Mouse (Mus musculus) 416B (cell line): ENCODE measurements around the gene Cryab.
A peak's percentile ranks its signal among the peaks of the same experiment; 100 is the strongest.

ENCODE experiments used
- DNase-seq: peaks from one replicate; pipeline ENCODE4 v3.0.0; 2011; ENCODE audit warnings: low read depth

Gene Cryab

GRCm38 (mm10) chr9:50751323-50751722 lies at the start of gene Cryab:
TSS of gene Cryab (plus strand) at chr9:50751325.
- no peak for DNase-seq

- DNase-seq: no peak
These were observed 46.2 kb upstream of the Cryab start for GRCm38 (mm10) chr9:50704907-50705306.

GRCm38 (mm10) chr9:50709108-50709507 lies 42.0 kb upstream of the Cryab start:
- DNase-seq: peak; percentile 51

GRCm38 (mm10) chr9:50711337-50711736 lies 39.8 kb upstream of the Cryab start:
- peak; percentile 52 for DNase-seq

- no peak for DNase-seq
These were observed 36.9 kb upstream of the Cryab start for GRCm38 (mm10) chr9:50714188-50714587.

GRCm38 (mm10) chr9:50718878-50719277 lies 32.2 kb upstream of the Cryab start:
- DNase-seq: no peak

- DNase-seq: no peak
These were observed 30.1 kb upstream of the Cryab start for GRCm38 (mm10) chr9:50721061-50721460.

- no peak for DNase-seq
These were observed 28.6 kb upstream of the Cryab start for GRCm38 (mm10) chr9:50722451-50722911.

- no peak for DNase-seq
These were observed 27.7 kb upstream of the Cryab start for GRCm38 (mm10) chr9:50723406-50723805.

- no peak for DNase-seq
These were observed 27.0 kb upstream of the Cryab start for GRCm38 (mm10) chr9:50724147-50724546.

- DNase-seq: no peak
These were observed 26.3 kb upstream of the Cryab start for GRCm38 (mm10) chr9:50724661-50725330.

- DNase-seq: no peak
These were observed 25.1 kb upstream of the Cryab start for GRCm38 (mm10) chr9:50725921-50726590.

GRCm38 (mm10) chr9:50727171-50727924 lies 23.8 kb upstream of the Cryab start:
- no peak for DNase-seq

GRCm38 (mm10) chr9:50727925-50728651 lies 23.0 kb upstream of the Cryab start:
- no peak for DNase-seq

GRCm38 (mm10) chr9:50729600-50729999 lies 21.5 kb upstream of the Cryab start:
- peak; percentile 55 for DNase-seq

GRCm38 (mm10) chr9:50732560-50732959 lies 18.6 kb upstream of the Cryab start:
- no peak for DNase-seq

GRCm38 (mm10) chr9:50734989-50735388 lies 16.1 kb upstream of the Cryab start:
- DNase-seq: peak; percentile 63

- DNase-seq: peak; percentile 64
These were observed 11.9 kb upstream of the Cryab start, which contains the start of gene Dixdc1 for GRCm38 (mm10) chr9:50738914-50739870. TSS of gene Dixdc1 (minus strand) at chr9:50739517.

- DNase-seq: no peak
These were observed 10.0 kb upstream of the Cryab start for GRCm38 (mm10) chr9:50740867-50741784.

- no peak for DNase-seq
These were observed 8.9 kb upstream of the Cryab start for GRCm38 (mm10) chr9:50742261-50742660.
